Mouse (Mus musculus): ENCODE measurements at regions not wholly inside any gene's neighbourhood (a gene's known extent, or its start where the extent isn't known, plus 50 kb on each side); places are given as distances from the start of the nearest gene placed in this dataset.

DNA sequence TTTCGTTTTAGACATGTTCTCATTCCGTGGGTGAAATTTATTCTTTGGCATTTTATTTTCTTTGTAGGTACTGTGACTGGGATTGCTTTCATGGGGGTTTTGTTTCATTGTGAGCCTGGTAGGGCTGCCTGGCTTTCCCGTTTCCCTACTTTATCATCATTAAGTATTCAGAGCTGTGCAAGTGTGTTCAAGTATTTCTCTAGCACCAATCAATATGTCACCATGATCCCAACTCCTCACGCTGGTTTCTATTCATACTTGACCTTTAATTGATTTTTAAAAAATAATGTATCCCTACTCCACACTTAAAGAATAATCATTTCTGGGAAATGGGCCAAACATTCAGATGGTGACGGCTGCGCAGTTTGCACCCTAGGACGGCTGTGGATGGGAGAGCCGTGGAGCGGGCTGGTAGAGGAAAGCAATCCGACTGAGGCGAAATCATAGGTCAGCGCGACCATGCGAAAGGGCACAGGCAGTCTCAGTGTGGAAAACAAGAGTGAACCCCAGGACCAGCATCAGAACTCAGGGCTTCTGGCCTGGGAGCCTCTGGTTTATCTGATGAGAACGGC is 207.4 kb downstream of the Mex3b start:
- no peak for TF ChIP-seq POLR2A (IDR thresholded peaks at IDR 0.05; ENCODE audit: control insufficient read depth, extremely low read depth, insufficient read depth, low read length, poor library complexity)
- no peak for TF ChIP-seq CTCF (IDR thresholded peaks at IDR 0.05; ENCODE audit: borderline replicate concordance, control insufficient read depth, extremely low read depth, insufficient read depth, low read length, poor library complexity)
